Mouse (Mus musculus) myocyte (in vitro differentiated cells): ENCODE measurements at regions not wholly inside any gene's neighbourhood (a gene's known extent, or its start where the extent isn't known, plus 50 kb on each side); places are given as distances from the start of the nearest gene placed in this dataset.

Experiments
- CEBPB ChIP-seq: IDR thresholded peaks from 2 replicates; pipeline ENCODE4 v1.6.1; 2011; ENCODE audit warnings: mild to moderate bottlenecking, moderate library complexity; ENCODE audit not compliant: poor library complexity, insufficient read depth, severe bottlenecking
- MYOD1 ChIP-seq, 3 experiments: IDR thresholded peaks; one replicate each; pipeline ENCODE4 v1.6.1; 2011; ENCODE audit warnings: control low read depth in 2 of 3, low read depth in 2 of 3, mild to moderate bottlenecking in 2 of 3, moderate library complexity in 1 of 3; ENCODE audit not compliant: insufficient read length in 2 of 3, control insufficient read depth in 1 of 3
- POLR2A ChIP-seq: IDR thresholded peaks from one replicate; pipeline ENCODE4 v1.6.1; 2011; ENCODE audit warnings: low read depth, mild to moderate bottlenecking, control low read depth, moderate library complexity; ENCODE audit not compliant: insufficient read length
- SRF ChIP-seq: IDR thresholded peaks from one replicate; pipeline ENCODE4 v1.6.1; 2011; ENCODE audit warnings: low read depth; ENCODE audit not compliant: control insufficient read depth, insufficient read length
- TCF12 ChIP-seq: IDR thresholded peaks from one replicate; pipeline ENCODE4 v1.6.1; 2011; ENCODE audit warnings: mild to moderate bottlenecking, control low read depth; ENCODE audit not compliant: poor library complexity, insufficient read depth, severe bottlenecking
- USF1 ChIP-seq: IDR thresholded peaks from one replicate; pipeline ENCODE4 v1.6.1; 2011; ENCODE audit warnings: low read depth, mild to moderate bottlenecking, control low read depth, moderate library complexity

- TF ChIP-seq POLR2A (no peak), TCF12 (no peak), SRF (no peak), CEBPB (no peak), MYOD1 (IDR thresholded peaks at IDR 0.05; ENCODE audit: control insufficient read depth in 1 of 3, insufficient read length in 2 of 3, low read depth in 2 of 3) (no peak), USF1 (no peak)
Observed at GRCm38 (mm10) chr3:143188931-143189330, 307.1 kb upstream of the Pkn2 start.
